Mouse (Mus musculus): Measurements from ENCODE around the gene Gstp1. TPM values are rescaled to one million over a fixed set of nuclear protein-coding genes. Genes with fewer than 3 reads are reported as not detected.
"Not testable (repeated sequence)": the region's sequence is repeated elsewhere in the genome, so short reads cannot be mapped to it uniquely, and the experiment has no call there.

Gstp1 gene
- total RNA-seq, 2 experiments from 2014 or later, result 288 to 297 TPM

GRCm38 (mm10) chr19:4063357-4063756 is 25.6 kb upstream of the Gstp1 start:
- DNase-seq; intact Hi-C loops (cut with DNase I): not testable (repeated sequence)

DNA sequence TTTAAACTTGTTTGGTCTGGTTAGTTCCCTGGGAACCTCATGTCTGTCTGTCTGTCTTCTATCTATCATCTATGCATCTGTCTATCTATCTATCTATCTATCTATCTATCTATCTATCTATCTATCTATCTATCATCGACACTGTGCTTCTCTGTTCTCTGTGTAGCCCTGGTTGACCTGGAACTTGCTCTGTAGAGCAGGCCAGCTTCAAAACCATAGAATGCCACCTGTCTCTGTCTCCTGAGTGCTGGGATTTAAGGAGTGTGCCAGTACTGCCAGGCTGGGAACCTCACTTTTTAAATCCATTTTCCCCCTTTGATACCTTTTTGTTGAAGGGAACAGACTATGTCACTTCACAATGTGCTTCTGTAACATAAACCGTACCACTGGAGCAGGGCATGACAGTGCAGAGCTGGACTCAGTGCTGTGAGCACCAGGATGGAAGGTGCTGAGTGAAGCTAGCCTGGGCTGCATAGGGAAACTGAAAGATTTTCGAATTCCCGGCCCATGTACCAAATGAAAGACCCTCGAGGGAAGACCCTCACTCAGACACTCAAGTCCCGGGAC is 23.2 kb upstream of the Gstp1 start:
- intact Hi-C loops (cut with DNase I), result no loop called here
- no peak for DNase-seq

DNA sequence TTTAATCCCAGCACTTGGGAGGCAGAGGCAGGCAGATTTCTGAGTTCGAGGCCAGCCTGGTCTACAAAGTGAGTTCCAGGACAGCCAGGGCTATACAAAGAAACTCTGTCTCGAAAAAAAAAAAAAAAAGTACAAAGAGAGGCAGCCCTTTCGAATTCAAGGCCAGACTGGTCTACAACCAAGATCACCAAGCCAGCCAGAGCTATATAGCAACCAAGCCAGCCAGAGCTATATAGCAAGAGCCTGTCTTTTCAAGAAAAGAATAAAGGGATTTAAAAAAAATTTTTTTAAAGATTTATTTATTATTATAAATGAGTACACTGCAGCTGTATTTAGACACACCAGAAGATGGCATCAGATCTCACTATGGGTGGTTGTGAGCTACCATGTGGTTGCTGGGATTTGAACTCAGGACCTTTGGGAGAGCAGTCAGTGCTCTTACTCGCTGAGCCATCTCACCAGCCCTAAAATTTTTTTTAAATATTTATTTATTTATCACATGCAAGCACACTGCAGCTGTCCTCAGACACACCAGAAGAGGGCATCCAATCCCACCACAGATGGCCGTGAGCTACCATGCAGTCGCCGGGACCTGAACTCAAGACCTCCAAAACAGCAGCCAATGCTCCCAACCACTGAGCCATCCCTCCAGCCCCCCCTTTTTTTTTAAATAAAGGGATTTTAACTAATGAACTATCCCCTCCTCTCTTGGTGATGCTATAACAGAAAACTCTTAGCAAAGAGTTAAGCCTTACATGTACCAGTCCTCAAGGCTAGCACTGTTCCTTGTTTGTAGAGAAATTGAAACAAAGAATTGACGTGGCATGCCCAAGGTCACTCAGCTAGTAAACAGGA is 22.5 kb upstream of the Gstp1 start:
- intact Hi-C loops (cut with DNase I), result not testable (repeated sequence)

GRCm38 (mm10) chr19:4059069-4059740 is 21.4 kb upstream of the Gstp1 start, which contains the start of gene Gstp3:
Gene Gstp3 (minus strand): TSS chr19:4059569.
- intact Hi-C loops (cut with DNase I), result no loop called here
- no peak for DNase-seq

More for the DNA sequence above, 22.5 kb upstream of the Gstp1 start:
- not testable (repeated sequence) for DNase-seq

GRCm38 (mm10) chr19:4058581-4058980 is 20.8 kb upstream of the Gstp1 start:
- intact Hi-C loops (cut with DNase I), result no loop called here
- DNase-seq, result no peak

- intact Hi-C loops (cut with DNase I), result no loop called here
- no peak for DNase-seq
Measured at GRCm38 (mm10) chr19:4057962-4058361, 20.2 kb upstream of the Gstp1 start.

- intact Hi-C loops (cut with DNase I), result no loop called here
- no peak for DNase-seq
Measured at GRCm38 (mm10) chr19:4057389-4057788, 19.6 kb upstream of the Gstp1 start.

DNA sequence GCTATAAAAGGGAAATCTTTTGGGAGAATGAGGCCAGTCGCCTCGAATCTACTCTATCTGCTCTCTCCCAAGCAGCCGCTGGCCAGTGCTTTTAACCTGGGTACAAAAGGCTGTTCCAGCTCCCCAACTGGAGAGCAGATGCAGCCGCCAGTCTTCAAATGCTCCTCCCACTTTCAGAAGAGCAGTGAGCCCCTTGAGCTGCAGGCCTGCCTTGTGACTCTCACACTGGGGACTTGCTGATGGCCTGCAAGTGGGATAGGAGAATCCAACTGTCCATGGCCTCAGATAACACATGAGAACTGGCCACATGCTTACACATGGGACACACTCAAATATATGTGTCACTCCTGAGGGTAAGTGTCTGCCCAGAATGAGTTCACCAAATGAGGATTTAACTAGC is 18.9 kb upstream of the Gstp1 start:
- intact Hi-C loops (cut with DNase I), result no loop called here
- no peak for DNase-seq

GRCm38 (mm10) chr19:4055947-4056693 is 18.3 kb upstream of the Gstp1 start:
- no peak for DNase-seq
- intact Hi-C loops (cut with DNase I), result no loop called here

- intact Hi-C loops (cut with DNase I), result no loop called here
- DNase-seq, result no peak
Measured at GRCm38 (mm10) chr19:4055216-4055946, 17.6 kb upstream of the Gstp1 start.

- intact Hi-C loops (cut with DNase I), result no loop called here
- no peak for DNase-seq
Measured at GRCm38 (mm10) chr19:4054613-4055012, 16.8 kb upstream of the Gstp1 start.

DNA sequence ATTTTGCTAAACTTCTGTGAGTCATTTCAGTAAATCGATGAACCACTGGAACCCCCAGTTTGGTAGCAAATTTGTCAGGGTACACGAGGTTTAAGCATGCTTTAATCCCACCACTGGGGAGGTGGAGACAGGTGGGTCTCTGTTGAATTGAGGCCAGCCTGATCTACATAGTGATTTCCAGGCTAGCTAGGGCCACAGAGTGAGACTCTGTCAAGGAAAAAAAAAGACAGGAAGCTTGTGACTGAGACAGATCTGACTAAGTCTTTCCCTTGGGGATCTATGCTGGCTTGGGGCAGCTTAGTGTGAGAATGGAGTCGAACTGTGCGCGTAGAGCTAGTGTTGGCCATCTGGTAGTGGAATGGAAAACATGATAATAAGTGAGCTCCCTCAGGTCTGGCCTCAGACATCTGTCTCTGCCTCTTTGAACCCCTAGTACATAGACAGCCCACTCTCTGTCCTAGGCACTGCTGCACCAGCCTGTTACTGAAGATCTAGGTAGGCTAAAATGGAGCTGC is 14.8 kb upstream of the Gstp1 start:
- intact Hi-C loops (cut with DNase I), result no loop called here
- no peak for DNase-seq

GRCm38 (mm10) chr19:4051741-4052515 is 14.1 kb upstream of the Gstp1 start:
- intact Hi-C loops (cut with DNase I), result no loop called here
- peak; percentile 72 for DNase-seq

GRCm38 (mm10) chr19:4051016-4051415 is 13.2 kb upstream of the Gstp1 start:
- no peak for DNase-seq
- intact Hi-C loops (cut with DNase I), result no loop called here

DNA sequence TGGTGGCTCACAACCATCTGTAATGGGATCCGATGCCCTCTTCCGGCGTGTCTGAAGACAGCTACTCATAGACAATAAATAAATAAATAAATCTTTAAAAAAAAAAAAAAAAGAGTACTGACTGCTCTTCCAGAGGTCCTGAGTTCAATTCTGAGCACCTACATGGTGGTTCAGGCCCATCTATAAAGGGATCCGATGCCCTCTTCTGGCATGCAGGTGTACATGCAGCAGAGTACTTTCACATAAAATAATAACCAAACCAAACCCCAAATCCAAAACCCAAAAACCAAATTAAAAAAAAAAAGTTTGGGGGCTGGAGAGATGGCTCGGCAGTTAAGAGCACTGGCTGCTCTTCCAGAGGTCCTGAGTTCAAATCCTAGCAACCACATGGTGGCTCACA is 11.3 kb upstream of the Gstp1 start:
- intact Hi-C loops (cut with DNase I); DNase-seq: not testable (repeated sequence)

DNA sequence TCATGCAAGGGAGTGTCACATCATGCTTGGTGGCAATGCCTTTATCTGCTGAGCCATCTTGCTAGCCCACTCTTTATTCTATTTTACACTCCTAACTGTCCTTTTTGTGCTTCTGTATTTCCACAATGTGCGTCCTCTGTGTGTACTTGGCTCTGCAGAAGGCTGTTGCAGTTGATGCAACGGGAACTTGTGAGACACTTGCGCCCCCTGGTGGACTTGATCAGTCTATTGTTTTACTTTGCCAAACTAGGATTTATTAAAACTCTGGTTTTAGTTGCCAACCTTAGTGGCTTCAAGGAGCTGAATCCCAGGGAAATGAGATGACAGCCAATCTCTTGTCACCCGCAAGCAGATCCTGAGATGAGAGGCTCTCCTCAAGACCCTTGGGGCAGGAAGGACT is 10.1 kb upstream of the Gstp1 start:
- intact Hi-C loops (cut with DNase I), result no loop called here
- DNase-seq, result peak; percentile 89

GRCm38 (mm10) chr19:4046866-4047254 is 9.1 kb upstream of the Gstp1 start:
- intact Hi-C loops (cut with DNase I), result no loop called here
- DNase-seq, result no peak

GRCm38 (mm10) chr19:4045966-4046865 is 8.4 kb upstream of the Gstp1 start, which contains the start of gene Gstp2:
Gene Gstp2 (minus strand): TSS chr19:4046023.
- intact Hi-C loops (cut with DNase I), result no loop called here

More at GRCm38 (mm10) chr19:4045966-4046865, 8.4 kb upstream of the Gstp1 start, which contains the start of gene Gstp2:
- DNase-seq, result peak; percentile 62

Data from left cerebral cortex, postnatal 4 days (tissue).